Mouse (Mus musculus) liver, adult 2 months (tissue): ENCODE results near the gene Atrnl1.

Experiments used
- CTCF ChIP-seq: fragments of 200-500 bp; IDR thresholded peaks from 2 replicates; pipeline ENCODE4 v1.5.1; 2011; ENCODE audit warnings: low read depth, low read length, control low read depth
- POLR2A ChIP-seq: fragments of 200-500 bp; IDR thresholded peaks from 2 replicates; pipeline ENCODE4 v1.6.1; 2011; ENCODE audit warnings: low read length, control low read depth; ENCODE audit not compliant: insufficient read depth; ENCODE audit errors: extremely low read depth

- TF ChIP-seq POLR2A (no peak), CTCF (no peak)
Observed at GRCm38 (mm10) chr19:58059719-58060118, 448.9 kb downstream of the Atrnl1 start.
